Mouse (Mus musculus) CD4-positive helper T cell, adult 2 months (primary cell): ENCODE measurements around the gene Trip11.
A peak's percentile ranks its signal among the peaks of the same experiment; 100 is the strongest.

Experiments
- DNase-seq: peaks from one replicate; pipeline ENCODE4 v3.0.0-alpha.2; 2012; ENCODE audit warnings: low read depth, missing footprints, low spot score

The Trip11 gene

GRCm38 (mm10) chr12:101897113-101897512 is 16.0 kb downstream of the Trip11 start:
- peak; percentile 83 for DNase-seq

GRCm38 (mm10) chr12:101893296-101893695 is 19.8 kb downstream of the Trip11 start:
- DNase-seq = no peak

GRCm38 (mm10) chr12:101892832-101893231 is 20.2 kb downstream of the Trip11 start:
- DNase-seq = no peak

GRCm38 (mm10) chr12:101891066-101891465 is 22.0 kb downstream of the Trip11 start:
- no peak for DNase-seq

- no peak for DNase-seq
These were observed 23.7 kb downstream of the Trip11 start for GRCm38 (mm10) chr12:101889351-101889750.

- no peak for DNase-seq
These were observed 24.8 kb downstream of the Trip11 start for GRCm38 (mm10) chr12:101888312-101888711.

- no peak for DNase-seq
These were observed 28.1 kb downstream of the Trip11 start for GRCm38 (mm10) chr12:101884926-101885325.

GRCm38 (mm10) chr12:101876374-101876773 is 36.7 kb downstream of the Trip11 start:
- DNase-seq = no peak

- DNase-seq = peak; percentile 31
These were observed 38.0 kb downstream of the Trip11 start for GRCm38 (mm10) chr12:101875107-101875506.

GRCm38 (mm10) chr12:101862286-101862964 is 50.6 kb downstream of the Trip11 start:
- no peak for DNase-seq

- DNase-seq = no peak
These were observed 52.8 kb downstream of the Trip11 start for GRCm38 (mm10) chr12:101860256-101860655.

- DNase-seq = no peak
These were observed 55.1 kb downstream of the Trip11 start for GRCm38 (mm10) chr12:101858011-101858410.

GRCm38 (mm10) chr12:101854336-101854735 is 58.7 kb downstream of the Trip11 start:
- DNase-seq = no peak

GRCm38 (mm10) chr12:101851846-101852564 is 61.1 kb downstream of the Trip11 start:
- DNase-seq = no peak

GRCm38 (mm10) chr12:101851314-101851713 is 61.8 kb downstream of the Trip11 start:
- no peak for DNase-seq

- no peak for DNase-seq
These were observed 76.4 kb downstream of the Trip11 start for GRCm38 (mm10) chr12:101836546-101837274.

- DNase-seq = no peak
These were observed 78.4 kb downstream of the Trip11 start for GRCm38 (mm10) chr12:101834715-101835114.

GRCm38 (mm10) chr12:101833776-101834175 is 79.3 kb downstream of the Trip11 start:
- no peak for DNase-seq

GRCm38 (mm10) chr12:101833115-101833506 is 80.0 kb downstream of the Trip11 start:
- no peak for DNase-seq

- no peak for DNase-seq
These were observed 80.6 kb downstream of the Trip11 start for GRCm38 (mm10) chr12:101832179-101833114.

- DNase-seq = no peak
These were observed 81.8 kb downstream of the Trip11 start for GRCm38 (mm10) chr12:101831221-101831620.
